Mouse (Mus musculus): ENCODE measurements around the gene Zfp940. TPM values are rescaled to one million over a fixed set of nuclear protein-coding genes. Genes with fewer than 3 reads are reported as not detected.

Gene Zfp940
- polyA plus RNA-seq, 1 experiment from 2014 or later, result 9.8 TPM

DNA sequence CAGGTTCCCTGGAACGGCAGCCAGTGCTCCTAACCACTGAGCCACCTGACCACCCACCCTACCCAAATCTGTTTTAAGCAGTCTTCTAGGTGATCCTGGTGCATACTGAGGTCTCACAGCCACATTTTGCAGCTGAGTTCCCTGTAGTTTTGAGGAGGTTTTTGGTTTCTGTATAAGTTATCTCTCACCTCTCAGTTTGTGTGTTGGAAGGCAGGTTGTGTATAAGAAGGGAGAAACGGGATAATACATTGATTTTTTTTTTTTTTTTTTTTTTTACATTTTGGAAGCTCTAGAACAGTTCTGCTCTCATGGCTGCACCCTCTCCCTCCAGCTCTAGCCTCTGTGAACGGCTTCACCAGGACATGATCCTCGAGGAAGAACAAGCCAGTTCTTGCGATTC is 67.6 kb downstream of the Zfp940 start:
- Histone ChIP-seq H3K4me2 (ENCODE audit: low read depth, severe bottlenecking) (peak overlapping the region; percentile 78), H3K9me3 (ENCODE audit: control insufficient read depth, low read length) (no peaks in the 10 kb centered on the region), H3K9ac (ENCODE audit: low read length) (peak overlapping the region; percentile 37; the same call in 1 of the 2 replicates)

DNA sequence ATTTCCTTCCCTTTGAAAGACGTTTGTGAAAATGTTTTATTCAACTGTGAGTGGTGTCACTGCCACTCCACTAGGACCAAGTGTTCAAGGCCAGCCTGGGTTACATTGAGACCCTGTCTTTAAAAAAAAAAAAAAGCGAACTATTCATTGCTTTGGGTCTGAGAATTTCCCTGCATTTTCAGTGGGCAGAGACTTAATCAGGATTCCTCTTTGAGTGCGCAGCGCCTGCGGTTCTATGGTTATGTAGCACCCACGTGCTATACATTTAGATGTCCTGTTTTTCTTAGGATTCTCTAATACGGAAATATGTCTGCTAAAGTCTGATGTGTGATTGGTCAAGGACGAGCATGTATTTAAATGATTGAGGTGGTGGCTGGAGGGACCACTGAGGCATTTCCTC is 68.4 kb downstream of the Zfp940 start:
- no peak for ATAC-seq (ENCODE audit: insufficient number of reproducible peaks, low FRiP score, low TSS enrichment, low read depth)
- 69% methylated on average over 8 of the region's 8 CpGs for whole genome bisulfite sequencing
- no peak overlapping the region for H3K27ac ChIP-seq (replicated peaks; ENCODE audit: low read depth, low read length)
- peak overlapping the region; percentile 82 for H3K4me3 ChIP-seq (ENCODE audit: low read depth, low read length)
- peaks cover 6% of the 10 kb centered on the region for H3K4me1 ChIP-seq (ENCODE audit: control insufficient read depth, insufficient read depth, low read length)
- H3K9me3 ChIP-seq (ENCODE audit: control insufficient read depth, low read length), result no peaks in the 10 kb centered on the region
- no peak for DNase-seq (ENCODE audit: low spot score)
- peak overlapping the region; percentile 78 for H3K4me2 ChIP-seq (ENCODE audit: low read depth, severe bottlenecking)
- H3K36me3 ChIP-seq (ENCODE audit: control insufficient read depth, insufficient read depth, low read length), result peaks cover 9% of the 10 kb centered on the region
- H3K9ac ChIP-seq (ENCODE audit: low read length), result no peak overlapping the region
- no peaks in the 10 kb centered on the region for H3K27me3 ChIP-seq (ENCODE audit: control insufficient read depth, insufficient read depth, low read length)

More for the DNA sequence above, 67.6 kb downstream of the Zfp940 start:
- Histone ChIP-seq H3K4me3 (ENCODE audit: low read depth, low read length) (peak overlapping the region; percentile 12; the same call in 1 of the 2 replicates), H3K4me1 (ENCODE audit: control insufficient read depth, insufficient read depth, low read length) (peaks cover 6% of the 10 kb centered on the region), H3K27me3 (ENCODE audit: control insufficient read depth, insufficient read depth, low read length) (no peaks in the 10 kb centered on the region), H3K27ac (replicated peaks; ENCODE audit: low read depth, low read length) (no peak overlapping the region), H3K36me3 (ENCODE audit: control insufficient read depth, insufficient read depth, low read length) (peaks cover 10% of the 10 kb centered on the region)
- no peak for ATAC-seq (ENCODE audit: insufficient number of reproducible peaks, low FRiP score, low TSS enrichment, low read depth)
- DNase-seq (ENCODE audit: low spot score), result no peak
- 81% methylated on average over 5 of the region's 5 CpGs for WGBS

GRCm38 (mm10) chr7:29783871-29784551 is 69.5 kb downstream of the Zfp940 start, which contains the start of gene Zfp30:
TSS of gene Zfp30 (plus strand) at chr7:29783998.
- under 1% methylated on average over 45 of the region's 45 CpGs for WGBS

More at GRCm38 (mm10) chr7:29783871-29784551, 69.5 kb downstream of the Zfp940 start, which contains the start of gene Zfp30:
- H3K4me3 ChIP-seq (ENCODE audit: low read depth, low read length), result peak within 1 kb of the TSS; percentile 82
- H3K9me3 ChIP-seq (ENCODE audit: control insufficient read depth, low read length), result no peaks in the 10 kb centered on the region
- ATAC-seq (ENCODE audit: insufficient number of reproducible peaks, low FRiP score, low TSS enrichment, low read depth), result peak; percentile 96
- peaks cover 6% of the 10 kb centered on the region for H3K4me1 ChIP-seq (ENCODE audit: control insufficient read depth, insufficient read depth, low read length)
- peak; percentile 93 for DNase-seq (ENCODE audit: low spot score)
- H3K36me3 ChIP-seq (ENCODE audit: control insufficient read depth, insufficient read depth, low read length), result peaks cover under 1% of the 10 kb centered on the region; the same call in 1 of the 2 replicates
- peak within 1 kb of the TSS; percentile 64 for H3K27ac ChIP-seq (replicated peaks; ENCODE audit: low read depth, low read length)
- peak within 1 kb of the TSS; percentile 89 for H3K9ac ChIP-seq (ENCODE audit: low read length)
- peak within 1 kb of the TSS; percentile 78 for H3K4me2 ChIP-seq (ENCODE audit: low read depth, severe bottlenecking)
- no peaks in the 10 kb centered on the region for H3K27me3 ChIP-seq (ENCODE audit: control insufficient read depth, insufficient read depth, low read length)

Other genes with a start within 250 kb of the Zfp940 start
- gene Catsperg2, start 126.6 kb downstream of the Zfp940 start, polyA plus RNA-seq (2014; fragmentation: Nextera tagmentation; extraction: Ambion mirVana), result not detected in 2 replicates
- 13.6 and 13.8 TPM in 2 replicates for gene Zfp84, start 85.1 kb downstream of the Zfp940 start, polyA plus RNA-seq (2014; fragmentation: Nextera tagmentation; extraction: Ambion mirVana)
- gene Zfp30, start 69.7 kb downstream of the Zfp940 start, polyA plus RNA-seq (2014; fragmentation: Nextera tagmentation; extraction: Ambion mirVana), result 8.9 and 9.0 TPM in 2 replicates
- gene Zfp790, start 37.6 kb downstream of the Zfp940 start, polyA plus RNA-seq (2014; fragmentation: Nextera tagmentation; extraction: Ambion mirVana), result 17.1 and 19.5 TPM in 2 replicates
- 10.0 and 12.5 TPM in 2 replicates for gene Zfp420, start 6.3 kb upstream of the Zfp940 start, polyA plus RNA-seq (2014; fragmentation: Nextera tagmentation; extraction: Ambion mirVana)
- gene Zfp27, start 52.9 kb upstream of the Zfp940 start, polyA plus RNA-seq (2014; fragmentation: Nextera tagmentation; extraction: Ambion mirVana), result 12.6 and 13.5 TPM in 2 replicates
- gene Zfp383, start 54.6 kb upstream of the Zfp940 start, polyA plus RNA-seq (2014; fragmentation: Nextera tagmentation; extraction: Ambion mirVana), result 7.6 and 9.0 TPM in 2 replicates
- gene Zfp74, start 100.4 kb upstream of the Zfp940 start, polyA plus RNA-seq (2014; fragmentation: Nextera tagmentation; extraction: Ambion mirVana), result 16.6 and 17.0 TPM in 2 replicates
- 25.2 and 30.5 TPM in 2 replicates for gene Zfp568, start 130.3 kb upstream of the Zfp940 start, polyA plus RNA-seq (2014; fragmentation: Nextera tagmentation; extraction: Ambion mirVana)
- gene Zfp14, start 197.7 kb upstream of the Zfp940 start, polyA plus RNA-seq (2014; fragmentation: Nextera tagmentation; extraction: Ambion mirVana), result 3.8 and 4.0 TPM in 2 replicates
- 4.3 and 4.7 TPM in 2 replicates for gene Zfp82, start 219.2 kb upstream of the Zfp940 start, polyA plus RNA-seq (2014; fragmentation: Nextera tagmentation; extraction: Ambion mirVana)
- 3.2 and 4.6 TPM in 2 replicates for gene Gm26920, start 236.7 kb upstream of the Zfp940 start, polyA plus RNA-seq (2014; fragmentation: Nextera tagmentation; extraction: Ambion mirVana)
- gene Zfp566, start 236.9 kb upstream of the Zfp940 start, polyA plus RNA-seq (2014; fragmentation: Nextera tagmentation; extraction: Ambion mirVana), result 17.0 and 19.7 TPM in 2 replicates
- gene Zfp260, start 241.1 kb upstream of the Zfp940 start, polyA plus RNA-seq (2014; fragmentation: Nextera tagmentation; extraction: Ambion mirVana), result 142 and 150 TPM in 2 replicates

Data from limb, embryonic 11.5 days (tissue).